Mouse (Mus musculus) embryonic fibroblast, embryonic 13.5 days (primary cell): ENCODE measurements around the gene Dennd6a. TPM values are rescaled to one million over a fixed set of nuclear protein-coding genes. Genes with fewer than 3 reads are reported as not detected.

Experiments
- H3K27ac ChIP-seq: 2 replicates; pipeline ENCODE4 v1.5.1; 2012; ENCODE audit warnings: low read length, control low read depth, inconsistent platforms; ENCODE audit not compliant: insufficient read depth
- H3K4me1 ChIP-seq: 2 replicates; pipeline ENCODE4 v1.6.1; 2011; ENCODE audit warnings: low read length; ENCODE audit not compliant: control insufficient read depth, insufficient read depth
- H3K4me3 ChIP-seq: 2 replicates; pipeline ENCODE4 v1.5.1; 2011; ENCODE audit warnings: mild to moderate bottlenecking, control low read depth, low read length; ENCODE audit not compliant: insufficient read depth
- CTCF ChIP-seq: IDR thresholded peaks from 2 replicates; pipeline ENCODE4 v1.5.1; 2011; ENCODE audit warnings: mild to moderate bottlenecking, control low read depth, low read length, moderate library complexity, borderline replicate concordance; ENCODE audit not compliant: insufficient read depth
- POLR2A ChIP-seq: IDR thresholded peaks from 2 replicates; pipeline ENCODE4 v1.6.1; 2011; ENCODE audit warnings: low read depth, mild to moderate bottlenecking, control low read depth, low read length, moderate library complexity
- polyA plus RNA-seq: library from polyadenylated mRNA; stranded (reverse); fragments of >200 nt; gene quantifications from 2 replicates; pipeline ENCODE4 v1.2.4, GENCODE M21; 2011; ENCODE audit warnings: low read depth; ENCODE audit not compliant: missing spikeins, insufficient read length

The Dennd6a gene
- polyA plus RNA-seq, 1 experiment: 24.6 TPM

GRCm38 (mm10) chr14:26571951-26572675, 1.5 kb upstream of the Dennd6a start:
- no peak overlapping the region for H3K4me3 ChIP-seq
- no peaks in the 10 kb centered on the region for H3K4me1 ChIP-seq
- TF ChIP-seq CTCF (no peak), POLR2A (no peak)
- H3K27ac ChIP-seq: no peak overlapping the region

GRCm38 (mm10) chr14:26576255-26576780, 2.7 kb downstream of the Dennd6a start:
- Histone ChIP-seq H3K27ac (no peak overlapping the region), H3K4me1 (peaks cover 4% of the 10 kb centered on the region; the same call in 1 of the 2 replicates), H3K4me3 (no peak overlapping the region)
- no peak for TF ChIP-seq CTCF
- TF ChIP-seq POLR2A: no peak

DNA sequence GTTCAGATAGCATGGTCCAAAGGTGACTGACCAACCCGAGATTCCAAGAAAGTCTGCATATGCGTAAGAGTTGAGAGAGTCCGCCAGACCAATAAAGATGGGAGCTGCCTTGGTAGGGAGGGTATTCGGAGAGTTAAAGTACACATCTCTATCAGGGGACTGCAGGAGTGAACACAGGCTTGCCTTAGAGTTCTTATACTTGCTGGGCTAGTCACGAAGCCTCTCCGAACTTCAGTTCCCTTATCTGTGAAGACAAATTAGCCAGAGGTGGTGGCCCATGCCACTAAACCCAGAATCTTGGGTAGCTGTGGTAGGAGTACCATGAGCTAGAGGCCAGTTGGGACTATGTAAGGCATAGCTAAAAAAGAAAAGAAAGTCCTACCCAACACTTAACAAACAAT, 5.1 kb downstream of the Dennd6a start:
- Histone ChIP-seq H3K4me3 (no peak overlapping the region), H3K4me1 (peaks cover 4% of the 10 kb centered on the region; the same call in 1 of the 2 replicates), H3K27ac (no peak overlapping the region)
- TF ChIP-seq CTCF (no peak), POLR2A (no peak)

GRCm38 (mm10) chr14:26579346-26580343, 6.0 kb downstream of the Dennd6a start:
- Histone ChIP-seq H3K27ac (peak overlapping the region; percentile 85), H3K4me3 (peak overlapping the region; percentile 58)
- TF ChIP-seq POLR2A (peak; percentile 84), CTCF (no peak)

GRCm38 (mm10) chr14:26583645-26584044, 10.0 kb downstream of the Dennd6a start:
- no peak overlapping the region for H3K27ac ChIP-seq
- peaks cover 7% of the 10 kb centered on the region; the same call in 1 of the 2 replicates for H3K4me1 ChIP-seq
- H3K4me3 ChIP-seq: no peak overlapping the region
- TF ChIP-seq POLR2A: no peak
- TF ChIP-seq CTCF: no peak

More at GRCm38 (mm10) chr14:26579346-26580343, 6.0 kb downstream of the Dennd6a start:
- peaks cover 4% of the 10 kb centered on the region; the same call in 1 of the 2 replicates for H3K4me1 ChIP-seq

GRCm38 (mm10) chr14:26587116-26587515, 13.5 kb downstream of the Dennd6a start:
- TF ChIP-seq CTCF (no peak), POLR2A (no peak)
- H3K4me3 ChIP-seq: no peak overlapping the region
- peak overlapping the region; percentile 15; the same call in 1 of the 2 replicates for H3K27ac ChIP-seq
- 0 out of 2 replicates have a peak, but pooled peaks cover 3% of the 10 kb centered on the region for H3K4me1 ChIP-seq

GRCm38 (mm10) chr14:26591353-26591752, 17.7 kb downstream of the Dennd6a start:
- Histone ChIP-seq H3K27ac (no peak overlapping the region), H3K4me1 (0 out of 2 replicates have a peak, but pooled peaks cover 2% of the 10 kb centered on the region), H3K4me3 (no peak overlapping the region)
- TF ChIP-seq POLR2A (no peak), CTCF (no peak)

GRCm38 (mm10) chr14:26593281-26593895, 19.7 kb downstream of the Dennd6a start:
- no peak for TF ChIP-seq POLR2A
- no peak for TF ChIP-seq CTCF
- Histone ChIP-seq H3K27ac (no peak overlapping the region), H3K4me1 (no peaks in the 10 kb centered on the region), H3K4me3 (no peak overlapping the region)

GRCm38 (mm10) chr14:26595167-26595566, 21.5 kb downstream of the Dennd6a start:
- H3K4me3 ChIP-seq: no peak overlapping the region
- H3K27ac ChIP-seq: no peak overlapping the region
- TF ChIP-seq CTCF: no peak
- no peak for TF ChIP-seq POLR2A
- H3K4me1 ChIP-seq: no peaks in the 10 kb centered on the region
